Mouse (Mus musculus) embryonic facial prominence, embryonic 11.5 days (tissue): ENCODE results near the gene Ip6k2. TPM values are rescaled to one million over a fixed set of nuclear protein-coding genes. Genes with fewer than 3 reads are reported as not detected.

Source experiments
- ATAC-seq: fragments of 200-750 bp; cut with Nextera tagmentation; replicated peaks from 2 replicates; pipeline ENCODE4 v1.8.0; 2017; ENCODE audit warnings: low read depth; ENCODE audit not compliant: insufficient number of reproducible peaks, low FRiP score, low TSS enrichment
- DNase-seq: peaks from one replicate; pipeline ENCODE4 v3.0.0-alpha.2; 2015; ENCODE audit warnings: low spot score
- H3K27ac ChIP-seq: fragments of 300-500 bp; sonication (generic); replicated peaks from 2 replicates; pipeline ENCODE4 v1.5.1; 2014; ENCODE audit warnings: mild to moderate bottlenecking, low read depth, low read length, control low read depth
- H3K27me3 ChIP-seq: fragments of 300-500 bp; sonication (generic); 2 replicates; pipeline ENCODE4 v1.6.1; 2014; ENCODE audit warnings: mild to moderate bottlenecking, low read length, moderate library complexity, mixed read lengths; ENCODE audit not compliant: control insufficient read depth, insufficient read depth
- H3K36me3 ChIP-seq: fragments of 300-500 bp; sonication (generic); replicated peaks from 2 replicates; pipeline ENCODE4 v1.6.1; 2014; ENCODE audit warnings: low read depth, mild to moderate bottlenecking, low read length, moderate library complexity, mixed read lengths; ENCODE audit not compliant: control insufficient read depth, insufficient read depth
- H3K4me1 ChIP-seq: fragments of 300-500 bp; sonication (generic); 2 replicates; pipeline ENCODE4 v1.6.1; 2014; ENCODE audit warnings: low read length, mixed read lengths; ENCODE audit not compliant: control insufficient read depth, insufficient read depth
- H3K4me2 ChIP-seq: fragments of 300-500 bp; sonication (generic); 2 replicates; pipeline ENCODE4 v1.6.1; 2014; ENCODE audit warnings: low read depth, mild to moderate bottlenecking, control low read depth, low read length, moderate library complexity
- H3K4me3 ChIP-seq: fragments of 300-500 bp; sonication (generic); 2 replicates; pipeline ENCODE4 v1.5.1; 2014; ENCODE audit warnings: low read depth, low read length, control low read depth
- H3K9ac ChIP-seq: fragments of 300-500 bp; sonication (generic); replicated peaks from 2 replicates; pipeline ENCODE4 v1.6.1; 2014; ENCODE audit warnings: mild to moderate bottlenecking, control low read depth, low read length
- H3K9me3 ChIP-seq: fragments of 300-500 bp; sonication (generic); replicated peaks from 2 replicates; pipeline ENCODE4 v1.6.1; 2016; ENCODE audit warnings: mild to moderate bottlenecking, low read length, inconsistent platforms, mixed read lengths; ENCODE audit not compliant: control insufficient read depth
- WGBS: fragments of 180-500 bp; shearing (Covaris S2); extraction: QIAGEN DNeasy Blood & Tissue Kit; methylation state at CpG from one replicate; pipeline ENCODE4 v1.1.7; 2014; 5-methylcytosine and 5-hydroxymethylcytosine counted together
- polyA plus RNA-seq: library from polyadenylated mRNA; unstranded; fragments of >200 nt; fragmentation: Nextera tagmentation; extraction: Ambion mirVana; gene quantifications from 2 replicates; pipeline ENCODE4 v1.2.1, GENCODE M21; 2014

Gene Ip6k2
- polyA plus RNA-seq, 1 experiment from 2014 or later, result 113 TPM

DNA sequence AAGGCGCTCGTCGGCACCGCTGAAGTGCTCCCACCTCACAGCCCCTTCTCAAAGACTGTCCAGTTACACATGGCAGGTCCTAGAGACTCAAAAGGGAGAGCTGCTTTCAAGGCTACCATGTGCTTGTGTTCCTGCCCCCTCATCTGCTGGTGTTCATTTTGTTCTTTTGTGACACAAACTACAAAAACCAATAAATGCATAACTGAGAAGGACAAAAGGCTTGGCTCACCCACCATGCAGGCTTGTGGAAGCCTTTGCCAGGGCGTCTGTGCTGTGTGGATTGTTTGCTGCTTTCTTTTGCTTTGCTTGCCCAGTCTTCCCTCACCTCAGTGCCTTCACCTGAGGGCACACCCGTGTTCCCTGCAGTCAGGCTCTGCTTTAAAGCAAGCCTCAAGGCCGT, 13.9 kb downstream of the Ip6k2 start:
- Histone ChIP-seq H3K27me3 (no peaks in the 10 kb centered on the region), H3K9ac (no peak overlapping the region), H3K4me1 (no peaks in the 10 kb centered on the region), H3K9me3 (no peaks in the 10 kb centered on the region), H3K36me3 (peaks cover 17% of the 10 kb centered on the region), H3K4me3 (no peak overlapping the region), H3K27ac (no peak overlapping the region), H3K4me2 (no peak overlapping the region)
- no peak for ATAC-seq
- no peak for DNase-seq
- WGBS, result 88% methylated on average over 7 of the region's 7 CpGs

DNA sequence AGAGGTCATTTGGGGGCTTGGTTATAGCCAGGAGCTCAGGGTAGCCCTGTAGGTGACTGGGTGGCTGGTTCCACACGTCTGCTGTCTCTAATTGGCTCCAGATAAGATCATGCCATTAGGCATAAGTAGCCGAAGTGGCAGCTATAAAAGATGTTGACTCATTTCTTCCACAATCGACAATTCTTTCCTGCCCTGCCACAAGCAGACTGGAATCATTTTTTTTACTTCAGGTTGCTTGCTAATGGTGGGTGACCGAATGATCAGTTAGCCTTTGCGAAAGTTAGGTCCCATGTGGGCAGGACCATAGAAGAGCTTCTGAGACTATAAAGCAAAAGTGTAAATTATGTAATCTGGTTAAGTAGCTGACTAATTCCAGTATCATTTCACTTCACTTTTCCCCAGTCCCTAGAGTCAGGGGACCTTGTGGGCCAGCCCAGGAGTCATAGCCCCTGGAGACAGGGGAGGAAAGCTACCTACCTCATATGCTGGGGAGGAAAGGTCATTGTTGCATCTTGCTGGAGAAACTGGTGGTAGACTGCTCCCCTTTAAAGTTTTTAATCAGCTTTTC, 15.0 kb downstream of the Ip6k2 start:
- Histone ChIP-seq H3K4me3 (no peak overlapping the region), H3K27ac (no peak overlapping the region), H3K4me2 (no peak overlapping the region), H3K9me3 (no peaks in the 10 kb centered on the region), H3K9ac (no peak overlapping the region), H3K4me1 (no peaks in the 10 kb centered on the region), H3K27me3 (no peaks in the 10 kb centered on the region), H3K36me3 (peaks cover 20% of the 10 kb centered on the region)
- ATAC-seq, result no peak
- DNase-seq, result no peak
- WGBS, result 84% methylated on average over 5 of the region's 5 CpGs

DNA sequence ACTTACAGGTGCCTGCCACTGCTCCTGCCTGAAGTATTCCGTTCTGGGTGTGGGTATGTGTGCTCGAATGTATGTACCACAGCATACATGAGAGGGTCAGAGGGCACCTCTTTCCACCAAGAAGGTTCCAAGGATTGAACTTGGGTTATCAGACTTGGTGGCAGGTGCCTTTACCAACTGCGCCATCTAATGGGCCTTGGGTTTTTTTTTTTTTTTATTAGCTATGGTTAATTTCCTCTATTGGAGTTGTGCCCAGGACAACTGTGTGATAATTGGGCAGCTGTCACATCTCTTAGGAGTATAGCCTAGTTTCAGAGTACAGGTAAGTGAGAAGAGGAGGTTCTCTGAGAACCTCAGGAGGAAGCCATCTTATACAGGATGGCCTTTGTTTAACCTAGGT, 16.0 kb downstream of the Ip6k2 start:
- 85% methylated on average over 3 of the region's 3 CpGs for WGBS
- Histone ChIP-seq H3K27me3 (no peaks in the 10 kb centered on the region), H3K36me3 (peaks cover 20% of the 10 kb centered on the region), H3K4me2 (no peak overlapping the region), H3K27ac (no peak overlapping the region), H3K9me3 (no peaks in the 10 kb centered on the region), H3K4me1 (no peaks in the 10 kb centered on the region), H3K9ac (no peak overlapping the region), H3K4me3 (no peak overlapping the region)
- DNase-seq (no peak), ATAC-seq (no peak)

DNA sequence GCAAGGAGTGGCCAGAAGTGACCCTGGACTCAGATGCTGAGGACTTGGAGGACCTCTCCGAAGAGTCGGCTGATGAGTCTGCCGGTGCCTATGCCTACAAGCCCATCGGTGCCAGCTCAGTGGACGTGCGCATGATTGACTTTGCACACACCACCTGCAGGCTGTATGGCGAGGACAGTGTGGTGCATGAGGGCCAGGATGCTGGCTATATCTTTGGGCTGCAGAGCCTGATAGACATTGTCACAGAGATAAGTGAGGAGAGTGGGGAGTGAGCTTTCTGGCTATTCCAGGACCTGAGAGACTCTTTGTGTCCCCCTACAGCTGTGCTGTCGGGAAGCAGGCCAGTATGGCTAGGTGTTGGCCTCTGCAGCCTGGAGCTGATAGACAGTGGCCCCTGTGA, 22.2 kb downstream of the Ip6k2 start:
- Histone ChIP-seq H3K27ac (no peak overlapping the region), H3K4me3 (no peak overlapping the region), H3K36me3 (peaks cover 7% of the 10 kb centered on the region), H3K9ac (no peak overlapping the region), H3K9me3 (no peaks in the 10 kb centered on the region), H3K27me3 (no peaks in the 10 kb centered on the region), H3K4me2 (no peak overlapping the region), H3K4me1 (peaks cover 4% of the 10 kb centered on the region; the same call in 1 of the 2 replicates)
- DNase-seq (no peak), ATAC-seq (no peak)
- 93% methylated on average over 8 of the region's 8 CpGs for WGBS

DNA sequence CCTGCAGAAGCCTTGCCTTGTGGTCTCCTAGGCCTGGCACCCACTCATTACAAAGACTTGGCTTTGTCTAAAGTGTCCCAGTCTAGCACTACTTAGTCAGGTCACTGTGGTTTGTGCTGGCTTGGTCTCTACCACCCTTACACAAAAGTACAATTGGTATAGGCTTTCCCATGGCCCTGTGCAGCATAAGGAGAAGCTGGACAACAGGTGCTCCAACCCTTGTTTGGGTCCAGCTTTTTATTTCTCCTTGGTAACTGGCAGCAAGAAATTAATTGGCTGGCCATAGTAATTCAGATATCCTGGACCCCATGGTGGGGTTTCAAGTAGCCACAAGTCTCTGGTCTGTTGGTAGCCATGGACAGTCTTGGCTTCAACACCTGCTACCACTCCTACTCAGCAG, 22.8 kb downstream of the Ip6k2 start:
- DNase-seq (no peak), ATAC-seq (no peak)
- peaks cover 4% of the 10 kb centered on the region; the same call in 1 of the 2 replicates for H3K4me1 ChIP-seq
- no peak overlapping the region for H3K9ac ChIP-seq
- peaks cover 7% of the 10 kb centered on the region for H3K36me3 ChIP-seq
- H3K4me3 ChIP-seq, result no peak overlapping the region
- H3K27me3 ChIP-seq, result no peaks in the 10 kb centered on the region
- H3K27ac ChIP-seq, result no peak overlapping the region
- no peaks in the 10 kb centered on the region for H3K9me3 ChIP-seq
- H3K4me2 ChIP-seq, result no peak overlapping the region

DNA sequence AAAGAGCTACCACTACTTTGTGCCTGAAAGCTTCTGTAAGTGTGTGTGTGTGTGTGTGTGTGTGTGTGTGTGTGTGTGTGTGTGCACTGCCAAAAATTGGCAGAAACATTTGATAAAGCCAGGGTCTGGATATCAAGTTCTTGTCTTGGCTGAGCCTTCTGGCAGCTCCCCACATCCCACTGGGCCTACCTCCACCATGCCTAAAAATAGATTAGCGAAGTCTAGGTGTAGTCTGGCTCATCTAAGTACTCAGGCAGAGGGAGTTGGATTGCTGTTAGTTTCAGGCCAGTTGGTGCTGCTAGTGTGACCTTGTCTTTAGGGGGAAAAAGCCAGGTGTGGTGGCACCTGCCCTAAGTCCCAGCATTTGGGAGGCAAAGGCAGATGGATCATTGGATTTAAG, 23.2 kb downstream of the Ip6k2 start:
- no peak for ATAC-seq
- Histone ChIP-seq H3K4me1 (peaks cover 4% of the 10 kb centered on the region; the same call in 1 of the 2 replicates), H3K4me3 (no peak overlapping the region), H3K9ac (no peak overlapping the region), H3K27me3 (no peaks in the 10 kb centered on the region), H3K36me3 (peaks cover 7% of the 10 kb centered on the region), H3K27ac (no peak overlapping the region), H3K4me2 (no peak overlapping the region), H3K9me3 (no peaks in the 10 kb centered on the region)
- no peak for DNase-seq
- WGBS, result 93% methylated on average over 1 of the region's 1 CpGs

DNA sequence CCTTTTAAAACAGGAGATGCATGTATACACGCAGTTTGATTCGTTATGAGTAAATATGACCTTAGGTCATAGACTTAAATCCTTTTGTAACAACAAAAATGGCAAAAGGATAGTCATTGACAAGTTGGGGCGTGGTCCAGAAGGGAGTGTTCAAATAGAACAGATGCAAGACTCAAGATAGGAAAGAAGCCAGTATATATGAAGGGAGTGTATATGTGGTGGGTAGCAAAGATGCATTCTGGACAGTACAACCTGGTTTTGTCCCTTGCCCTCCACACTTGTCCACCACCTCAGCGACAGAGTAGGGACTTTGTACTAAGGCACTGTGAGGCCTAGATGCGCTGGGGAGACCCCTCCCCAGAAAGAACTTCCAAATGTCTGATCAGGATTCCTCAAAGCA, 24.1 kb downstream of the Ip6k2 start:
- Histone ChIP-seq H3K27ac (no peak overlapping the region), H3K36me3 (peaks cover 7% of the 10 kb centered on the region), H3K9ac (no peak overlapping the region), H3K4me2 (no peak overlapping the region), H3K9me3 (no peaks in the 10 kb centered on the region), H3K4me3 (no peak overlapping the region), H3K27me3 (no peaks in the 10 kb centered on the region), H3K4me1 (peaks cover 4% of the 10 kb centered on the region; the same call in 1 of the 2 replicates)
- ATAC-seq (no peak; the same call in 1 of the 2 replicates), DNase-seq (no peak)
- WGBS, result 64% methylated on average over 5 of the region's 5 CpGs

DNA sequence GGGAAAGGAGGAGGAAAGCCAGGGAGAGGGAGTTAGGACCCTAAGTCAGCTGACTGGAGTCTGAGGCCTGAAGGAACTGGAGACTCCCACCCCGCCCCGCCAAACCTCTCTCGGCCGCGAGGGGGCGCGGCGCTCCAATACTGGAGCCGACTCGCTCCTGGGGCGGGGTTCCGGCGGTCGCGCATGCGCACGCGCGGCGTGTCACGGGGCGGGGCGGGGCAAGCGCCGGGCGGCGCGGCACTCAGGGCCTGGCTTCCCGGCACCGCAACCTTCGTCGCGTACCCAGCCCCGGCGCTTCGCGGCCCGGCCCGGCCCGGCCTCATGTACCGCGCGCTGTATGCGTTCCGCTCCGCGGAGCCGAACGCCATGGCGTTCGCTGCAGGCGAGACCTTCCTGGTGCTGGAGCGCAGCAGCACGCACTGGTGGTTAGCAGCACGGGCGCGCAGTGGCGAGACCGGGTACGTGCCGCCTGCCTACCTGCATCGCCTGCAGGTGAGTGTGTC, 24.6 kb downstream of the Ip6k2 start, which contains the start of gene Nckipsd:
Gene Nckipsd (plus strand): TSS at position 206 of the 503 bp plus-strand sequence.
- Histone ChIP-seq H3K4me1 (peaks cover 4% of the 10 kb centered on the region; the same call in 1 of the 2 replicates), H3K27ac (no peak within 1 kb of the TSS), H3K36me3 (peaks cover 7% of the 10 kb centered on the region), H3K4me2 (peak within 1 kb of the TSS; percentile 84), H3K9me3 (no peaks in the 10 kb centered on the region), H3K4me3 (peak within 1 kb of the TSS; percentile 75), H3K27me3 (no peaks in the 10 kb centered on the region), H3K9ac (peak within 1 kb of the TSS; percentile 89)
- DNase-seq (peak; percentile 97), ATAC-seq (peak; percentile 81)
- 0% methylated on average over 61 of the region's 62 CpGs for WGBS
